Mouse (Mus musculus): ENCODE data around the gene Sertad3. TPM values are rescaled to one million over a fixed set of nuclear protein-coding genes. Genes with fewer than 3 reads are reported as not detected.

Gene Sertad3
- polyA plus RNA-seq, 1 experiment from 2014 or later: 16.7 TPM

DNA sequence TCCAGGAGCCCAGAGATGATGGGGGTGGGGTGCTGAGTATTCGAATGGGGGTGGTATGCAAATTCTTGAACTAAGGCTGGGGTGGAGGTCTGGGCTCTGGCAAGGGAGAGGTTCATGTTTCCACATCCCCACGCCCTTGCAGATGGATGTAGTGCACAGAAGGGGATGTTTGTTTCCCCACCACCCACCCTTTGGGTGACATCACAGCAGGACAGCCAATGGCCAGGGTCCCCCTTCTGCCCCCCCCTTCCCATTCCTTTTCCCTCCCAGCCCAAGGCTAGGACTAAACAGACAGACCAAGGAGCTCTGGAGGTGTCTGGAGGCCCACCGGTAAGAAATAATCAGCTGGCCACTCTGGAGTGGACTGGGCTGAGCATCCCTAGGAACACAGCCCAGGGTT, 25.5 kb downstream of the Sertad3 start, which contains the start of gene Prx:
TSS of gene Prx (plus strand) at position 289 of the 400 bp plus-strand sequence.
- no peaks in the 10 kb centered on the region for H3K9me3 ChIP-seq
- no peaks in the 10 kb centered on the region for H3K4me1 ChIP-seq (replicated peaks)
- H3K4me2 ChIP-seq: no peak within 1 kb of the TSS
- H3K27me3 ChIP-seq: no peaks in the 10 kb centered on the region
- no peak within 1 kb of the TSS for H3K27ac ChIP-seq (replicated peaks)
- H3K4me3 ChIP-seq: no peak within 1 kb of the TSS
- 47% methylated on average over 3 of the region's 3 CpGs for WGBS
- no peaks in the 10 kb centered on the region for H3K36me3 ChIP-seq
- ATAC-seq (ENCODE audit: low read depth): no peak
- no peak within 1 kb of the TSS for H3K9ac ChIP-seq

GRCm38 (mm10) chr7:27501620-27502019, 28.1 kb downstream of the Sertad3 start:
- Histone ChIP-seq H3K27me3 (no peaks in the 10 kb centered on the region), H3K27ac (replicated peaks) (no peak overlapping the region), H3K9me3 (no peaks in the 10 kb centered on the region), H3K4me2 (no peak overlapping the region), H3K36me3 (no peaks in the 10 kb centered on the region), H3K4me3 (no peak overlapping the region), H3K4me1 (replicated peaks) (peaks cover 3% of the 10 kb centered on the region; the same call in 1 of the 2 replicates), H3K9ac (no peak overlapping the region)
- 69% methylated on average over 4 of the region's 4 CpGs for WGBS
- no peak for ATAC-seq (ENCODE audit: low read depth)

DNA sequence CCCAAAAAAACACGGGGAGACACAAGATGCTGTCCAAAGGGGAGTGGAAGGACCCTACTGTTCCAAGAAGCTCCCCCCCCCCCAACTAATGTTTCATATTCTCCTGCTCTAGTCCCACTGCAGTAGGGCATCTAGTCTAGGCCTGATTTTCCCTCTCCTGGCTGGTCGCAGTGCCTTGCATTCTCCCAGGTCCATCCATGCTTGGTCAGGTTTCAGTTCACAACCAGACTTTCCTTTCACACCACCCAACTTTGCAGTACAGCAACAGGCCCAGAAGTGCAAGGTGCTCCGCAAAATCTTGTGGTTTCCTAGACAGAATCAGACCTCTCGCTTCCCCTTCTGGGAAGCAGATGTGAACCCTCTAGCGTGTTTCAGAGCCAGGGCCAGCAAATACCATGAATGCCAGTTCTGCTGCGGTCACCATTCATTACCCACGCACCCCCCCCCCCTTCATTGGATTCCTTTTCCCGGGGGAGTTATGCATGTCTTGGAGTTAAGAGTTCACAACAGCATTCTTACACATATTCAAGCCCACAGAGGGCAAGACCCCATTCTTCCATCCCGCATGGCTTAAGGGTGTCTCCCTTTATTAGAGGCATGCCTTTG, 33.3 kb downstream of the Sertad3 start:
- Histone ChIP-seq H3K9me3 (no peaks in the 10 kb centered on the region), H3K27me3 (no peaks in the 10 kb centered on the region), H3K9ac (peak overlapping the region; percentile 77; the same call in 1 of the 2 replicates), H3K4me2 (peak overlapping the region; percentile 60), H3K4me3 (peak overlapping the region; percentile 54), H3K4me1 (replicated peaks) (peaks cover 15% of the 10 kb centered on the region), H3K36me3 (no peaks in the 10 kb centered on the region), H3K27ac (replicated peaks) (peak overlapping the region; percentile 95)
- ATAC-seq (ENCODE audit: low read depth): no peak
- WGBS: 39% methylated on average over 9 of the region's 9 CpGs

DNA sequence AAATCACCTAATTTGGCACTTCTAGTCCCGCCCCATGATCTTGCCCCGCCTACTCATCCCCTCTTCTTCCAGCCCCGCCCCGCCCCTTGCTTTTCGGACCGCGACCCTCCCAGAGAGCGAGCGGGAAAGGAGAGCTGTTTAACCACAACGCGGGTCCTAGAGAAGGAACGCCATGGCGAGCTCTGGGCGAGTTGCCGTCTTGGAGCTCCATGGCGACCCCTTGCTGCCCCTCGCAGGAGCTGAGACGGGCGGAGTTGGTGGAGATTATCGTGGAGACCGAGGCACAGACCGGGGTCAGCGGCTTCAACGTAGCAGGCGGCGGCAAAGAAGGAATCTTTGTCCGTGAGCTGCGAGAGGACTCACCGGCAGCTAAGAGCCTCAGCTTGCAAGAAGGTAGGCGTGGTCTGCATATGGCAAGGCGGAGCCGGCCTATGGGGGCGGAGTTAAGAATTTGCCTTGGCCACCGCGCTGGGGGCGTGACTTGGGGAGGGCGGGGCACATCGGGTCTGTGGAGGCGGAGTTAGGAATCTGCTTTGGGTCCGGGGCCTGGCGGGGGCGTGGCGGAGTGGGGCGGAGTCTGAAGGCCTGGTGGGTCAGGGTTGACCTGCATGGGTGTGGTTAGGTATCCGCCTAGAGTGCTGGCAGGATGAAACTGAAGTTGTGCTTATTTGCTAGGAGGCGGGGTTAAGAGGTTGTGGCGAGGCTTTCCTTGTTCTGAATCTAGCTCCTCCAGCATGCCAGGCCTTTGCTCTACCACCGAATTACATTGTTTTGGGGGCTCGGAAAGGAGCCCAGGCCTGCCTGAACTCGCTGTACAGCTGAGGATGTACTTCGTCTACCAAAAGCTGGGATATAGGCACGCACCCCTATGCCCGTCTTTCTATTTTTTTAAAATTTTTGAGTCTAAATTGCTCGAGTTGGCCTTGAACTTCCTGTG, 34.4 kb downstream of the Sertad3 start:
- WGBS: under 1% methylated on average over 54 of the region's 54 CpGs
- H3K9ac ChIP-seq: peak overlapping the region; percentile 77
- peak; percentile 91 for ATAC-seq (ENCODE audit: low read depth)
- no peaks in the 10 kb centered on the region for H3K9me3 ChIP-seq
- H3K4me1 ChIP-seq (replicated peaks): peaks cover 15% of the 10 kb centered on the region
- H3K27ac ChIP-seq (replicated peaks): peak overlapping the region; percentile 95
- H3K36me3 ChIP-seq: no peaks in the 10 kb centered on the region
- H3K27me3 ChIP-seq: no peaks in the 10 kb centered on the region
- peak overlapping the region; percentile 54 for H3K4me3 ChIP-seq
- H3K4me2 ChIP-seq: peak overlapping the region; percentile 60

DNA sequence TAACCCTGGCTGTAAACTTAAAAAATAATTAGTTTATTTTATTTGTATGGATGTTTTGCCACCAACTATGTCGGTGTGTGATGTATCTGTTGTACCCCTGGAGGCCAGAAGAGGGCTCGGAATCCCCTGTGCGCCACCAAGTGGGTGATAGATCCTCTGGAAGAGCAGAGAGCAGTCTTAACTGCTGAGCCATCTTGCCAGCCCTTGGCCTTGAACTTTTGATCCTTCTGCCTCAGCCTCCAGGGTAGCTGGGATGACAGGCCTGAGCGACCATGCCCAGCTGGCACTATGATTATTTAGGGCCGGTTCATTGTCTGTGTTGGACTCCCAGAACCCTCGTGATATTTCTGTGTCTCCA, 35.1 kb downstream of the Sertad3 start:
- Histone ChIP-seq H3K9ac (no peak overlapping the region), H3K27me3 (no peaks in the 10 kb centered on the region), H3K4me3 (peak overlapping the region; percentile 54; the same call in 1 of the 2 replicates), H3K9me3 (no peaks in the 10 kb centered on the region), H3K4me2 (peak overlapping the region; percentile 60), H3K4me1 (replicated peaks) (peaks cover 15% of the 10 kb centered on the region), H3K27ac (replicated peaks) (peak overlapping the region; percentile 95; the same call in 1 of the 2 replicates), H3K36me3 (no peaks in the 10 kb centered on the region)
- ATAC-seq (ENCODE audit: low read depth): peak; percentile 37
- WGBS: 29% methylated on average over 6 of the region's 6 CpGs

DNA sequence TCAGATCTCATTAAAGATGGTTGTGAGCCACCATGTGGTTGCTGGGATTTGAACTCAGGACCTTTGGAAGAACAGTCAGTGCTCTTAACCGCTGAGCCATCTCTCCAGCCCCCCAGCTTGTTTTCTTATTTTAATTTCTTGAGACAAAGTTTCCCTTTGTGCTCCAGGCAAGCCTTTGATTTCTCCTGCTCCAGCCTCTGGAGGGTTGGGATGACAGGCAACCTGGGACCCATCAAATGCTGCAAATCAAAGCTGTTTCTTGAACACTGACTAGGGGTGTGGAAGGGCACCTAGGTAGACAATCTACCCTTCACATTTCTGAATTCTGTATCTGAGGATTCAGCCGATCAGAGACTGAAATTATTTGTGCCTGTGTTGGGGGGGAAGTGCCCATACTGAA, 37.2 kb downstream of the Sertad3 start:
- 82% methylated on average over 2 of the region's 2 CpGs for WGBS
- H3K27me3 ChIP-seq: no peaks in the 10 kb centered on the region
- H3K9me3 ChIP-seq: no peaks in the 10 kb centered on the region
- H3K4me2 ChIP-seq: no peak overlapping the region
- no peak overlapping the region for H3K27ac ChIP-seq (replicated peaks)
- no peak overlapping the region for H3K9ac ChIP-seq
- ATAC-seq (ENCODE audit: low read depth): no peak
- H3K4me1 ChIP-seq (replicated peaks): peaks cover 15% of the 10 kb centered on the region
- H3K36me3 ChIP-seq: no peaks in the 10 kb centered on the region
- no peak overlapping the region for H3K4me3 ChIP-seq

- no peak overlapping the region for H3K9ac ChIP-seq
- no peaks in the 10 kb centered on the region; the same call in 1 of the 2 replicates for H3K36me3 ChIP-seq
- no peak overlapping the region for H3K4me2 ChIP-seq
- no peak for ATAC-seq (ENCODE audit: low read depth)
- H3K4me3 ChIP-seq: no peak overlapping the region
- H3K9me3 ChIP-seq: no peaks in the 10 kb centered on the region
- 77% methylated on average over 9 of the region's 9 CpGs for WGBS
- no peaks in the 10 kb centered on the region for H3K27me3 ChIP-seq
- no peaks in the 10 kb centered on the region for H3K4me1 ChIP-seq (replicated peaks)
- no peak overlapping the region for H3K27ac ChIP-seq (replicated peaks)
Observed at GRCm38 (mm10) chr7:27514961-27515360, 41.4 kb downstream of the Sertad3 start.

DNA sequence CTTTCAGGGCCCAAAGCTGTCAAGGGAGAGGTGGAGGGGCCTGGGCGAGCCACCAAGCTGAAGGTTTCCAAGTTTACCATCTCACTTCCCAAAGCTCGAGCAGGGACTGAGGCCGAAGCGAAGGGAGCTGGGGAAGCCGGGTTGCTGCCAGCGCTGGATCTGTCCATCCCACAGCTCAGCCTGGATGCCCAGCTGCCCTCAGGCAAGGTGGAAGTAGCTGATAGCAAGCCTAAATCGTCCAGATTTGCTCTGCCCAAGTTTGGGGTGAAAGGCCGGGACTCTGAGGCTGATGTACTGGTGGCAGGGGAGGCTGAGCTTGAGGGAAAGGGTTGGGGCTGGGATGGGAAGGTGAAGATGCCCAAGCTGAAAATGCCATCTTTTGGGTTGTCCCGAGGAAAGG, 44.7 kb downstream of the Sertad3 start:
- no peak overlapping the region for H3K4me3 ChIP-seq
- no peak overlapping the region for H3K9ac ChIP-seq
- no peak overlapping the region for H3K27ac ChIP-seq (replicated peaks)
- no peaks in the 10 kb centered on the region for H3K27me3 ChIP-seq
- 86% methylated on average over 9 of the region's 9 CpGs for WGBS
- H3K9me3 ChIP-seq: no peaks in the 10 kb centered on the region
- no peak for ATAC-seq (ENCODE audit: low read depth)
- H3K4me2 ChIP-seq: no peak overlapping the region
- H3K4me1 ChIP-seq (replicated peaks): no peaks in the 10 kb centered on the region
- no peaks in the 10 kb centered on the region; the same call in 1 of the 2 replicates for H3K36me3 ChIP-seq

- H3K36me3 ChIP-seq: no peaks in the 10 kb centered on the region; the same call in 1 of the 2 replicates
- no peak overlapping the region for H3K27ac ChIP-seq (replicated peaks)
- no peak overlapping the region for H3K4me3 ChIP-seq
- no peak overlapping the region for H3K4me2 ChIP-seq
- no peaks in the 10 kb centered on the region for H3K4me1 ChIP-seq (replicated peaks)
- no peak overlapping the region for H3K9ac ChIP-seq
- no peaks in the 10 kb centered on the region for H3K9me3 ChIP-seq
- no peaks in the 10 kb centered on the region for H3K27me3 ChIP-seq
- no peak for ATAC-seq (ENCODE audit: low read depth)
Observed at GRCm38 (mm10) chr7:27520104-27520503, 46.5 kb downstream of the Sertad3 start.

- H3K27me3 ChIP-seq: no peaks in the 10 kb centered on the region
- H3K9me3 ChIP-seq: no peaks in the 10 kb centered on the region
- no peak overlapping the region for H3K4me3 ChIP-seq
- no peaks in the 10 kb centered on the region; the same call in 1 of the 2 replicates for H3K36me3 ChIP-seq
- H3K27ac ChIP-seq (replicated peaks): no peak overlapping the region
- WGBS: 94% methylated on average over 1 of the region's 1 CpGs
- H3K4me2 ChIP-seq: no peak overlapping the region
- H3K9ac ChIP-seq: no peak overlapping the region
- ATAC-seq (ENCODE audit: low read depth): no peak
- H3K4me1 ChIP-seq (replicated peaks): no peaks in the 10 kb centered on the region
Observed at GRCm38 (mm10) chr7:27520599-27520998, 47.0 kb downstream of the Sertad3 start.

DNA sequence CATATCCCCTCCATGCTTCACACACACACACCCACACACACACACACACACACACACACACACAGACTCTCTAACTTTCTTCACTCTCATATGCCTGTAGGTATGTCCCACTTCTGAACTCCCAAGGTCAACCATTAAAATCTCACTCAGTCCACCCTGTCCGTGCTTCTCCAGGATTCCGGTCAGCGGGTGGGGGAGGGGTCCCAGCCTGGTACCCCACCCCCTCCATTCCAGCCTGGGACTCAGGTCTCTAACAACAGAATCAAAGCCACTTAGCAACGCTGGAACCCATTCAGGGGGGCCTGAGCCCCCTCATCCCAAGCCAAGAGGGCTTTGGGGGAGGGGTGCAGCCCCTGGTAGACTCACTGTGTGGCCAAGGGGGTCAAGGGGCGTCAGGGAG, 49.4 kb downstream of the Sertad3 start, which contains the start of gene Hipk4:
TSS of gene Hipk4 (plus strand) at position 301 of the 400 bp plus-strand sequence.
- Histone ChIP-seq H3K4me3 (no peak within 1 kb of the TSS), H3K9me3 (no peaks in the 10 kb centered on the region), H3K36me3 (no peaks in the 10 kb centered on the region; the same call in 1 of the 2 replicates), H3K27me3 (no peaks in the 10 kb centered on the region), H3K9ac (no peak within 1 kb of the TSS), H3K4me1 (replicated peaks) (no peaks in the 10 kb centered on the region), H3K4me2 (no peak within 1 kb of the TSS), H3K27ac (replicated peaks) (no peak within 1 kb of the TSS)
- ATAC-seq (ENCODE audit: low read depth): no peak
- 63% methylated on average over 5 of the region's 5 CpGs for WGBS

- ATAC-seq (ENCODE audit: low read depth): no peak
- H3K9ac ChIP-seq: no peak overlapping the region
- H3K4me3 ChIP-seq: no peak overlapping the region
- no peaks in the 10 kb centered on the region for H3K9me3 ChIP-seq
- WGBS: 94% methylated on average over 13 of the region's 13 CpGs
- no peaks in the 10 kb centered on the region for H3K27me3 ChIP-seq
- H3K4me1 ChIP-seq (replicated peaks): no peaks in the 10 kb centered on the region
- H3K36me3 ChIP-seq: peaks cover 5% of the 10 kb centered on the region; the same call in 1 of the 2 replicates
- no peak overlapping the region for H3K27ac ChIP-seq (replicated peaks)
- H3K4me2 ChIP-seq: no peak overlapping the region
Observed at GRCm38 (mm10) chr7:27523805-27524204, 50.2 kb downstream of the Sertad3 start.

Data from neural tube, embryonic 13.5 days (tissue).